Mouse (Mus musculus) megakaryocyte, embryonic 14.5 days (primary cell): ENCODE results near the gene Gcn1l1.

Experiments
- FLI1 ChIP-seq: IDR thresholded peaks from 2 replicates; pipeline ENCODE4 v1.6.1; 2012; ENCODE audit warnings: low read length, inconsistent platforms, mixed read lengths
- GATA1 ChIP-seq: IDR thresholded peaks from 3 replicates; pipeline ENCODE4 v1.6.1; 2012; ENCODE audit warnings: mixed read lengths, low read length, inconsistent platforms, borderline replicate concordance

- no peak for TF ChIP-seq GATA1
- TF ChIP-seq FLI1: no peak
Measured at GRCm38 (mm10) chr5:115614948-115615347, 49.9 kb downstream of the Gcn1l1 start.
